Mouse (Mus musculus) hindbrain, embryonic 15.5 days (tissue): ENCODE measurements around the gene Chaf1a. TPM values are rescaled to one million over a fixed set of nuclear protein-coding genes. Genes with fewer than 3 reads are reported as not detected.

Experiments used
- ATAC-seq: fragments of 200-750 bp; cut with Nextera tagmentation; 2 replicates; pipeline ENCODE4 v1.8.0; 2017; ENCODE audit warnings: low read depth, moderate number of reproducible peaks, moderate TSS enrichment; ENCODE audit not compliant: low FRiP score
- H3K27ac ChIP-seq: fragments of 300-500 bp; sonication (generic); replicated peaks from 2 replicates; pipeline ENCODE4 v1.5.1; 2015; ENCODE audit warnings: mild to moderate bottlenecking, inconsistent platforms
- H3K27me3 ChIP-seq: fragments of 300-500 bp; sonication (generic); 2 replicates; pipeline ENCODE4 v1.6.1; 2015; ENCODE audit warnings: control low read depth, inconsistent platforms
- H3K36me3 ChIP-seq: fragments of 300-500 bp; sonication (generic); 2 replicates; pipeline ENCODE4 v1.6.1; 2015; ENCODE audit warnings: control low read depth, inconsistent platforms
- H3K4me1 ChIP-seq: fragments of 300-500 bp; sonication (generic); replicated peaks from 2 replicates; pipeline ENCODE4 v1.6.1; 2015; ENCODE audit warnings: control low read depth, inconsistent platforms
- H3K4me2 ChIP-seq: fragments of 300-500 bp; sonication (generic); 2 replicates; pipeline ENCODE4 v1.6.1; 2015; ENCODE audit warnings: moderate library complexity, mild to moderate bottlenecking, inconsistent platforms
- H3K4me3 ChIP-seq: fragments of 300-500 bp; sonication (generic); 2 replicates; pipeline ENCODE4 v1.5.1; 2015; ENCODE audit warnings: mild to moderate bottlenecking, inconsistent platforms
- H3K9ac ChIP-seq: fragments of 300-500 bp; sonication (generic); 2 replicates; pipeline ENCODE4 v1.6.1; 2015; ENCODE audit warnings: inconsistent platforms
- H3K9me3 ChIP-seq: fragments of 300-500 bp; sonication (generic); 2 replicates; pipeline ENCODE4 v1.6.1; 2016; ENCODE audit warnings: control low read depth, inconsistent platforms
- WGBS: fragments of 180-500 bp; shearing (Covaris S2); methylation state at CpG from one replicate; pipeline ENCODE4 v1.1.7; 2015; 5-methylcytosine and 5-hydroxymethylcytosine counted together
- polyA plus RNA-seq: library from polyadenylated mRNA; unstranded; fragments of >200 nt; fragmentation: Nextera tagmentation; extraction: Ambion mirVana; gene quantifications from 2 replicates; pipeline ENCODE4 v1.2.1, GENCODE M21; 2015

Chaf1a gene
- polyA plus RNA-seq, 1 experiment from 2014 or later: 7.6 TPM

DNA sequence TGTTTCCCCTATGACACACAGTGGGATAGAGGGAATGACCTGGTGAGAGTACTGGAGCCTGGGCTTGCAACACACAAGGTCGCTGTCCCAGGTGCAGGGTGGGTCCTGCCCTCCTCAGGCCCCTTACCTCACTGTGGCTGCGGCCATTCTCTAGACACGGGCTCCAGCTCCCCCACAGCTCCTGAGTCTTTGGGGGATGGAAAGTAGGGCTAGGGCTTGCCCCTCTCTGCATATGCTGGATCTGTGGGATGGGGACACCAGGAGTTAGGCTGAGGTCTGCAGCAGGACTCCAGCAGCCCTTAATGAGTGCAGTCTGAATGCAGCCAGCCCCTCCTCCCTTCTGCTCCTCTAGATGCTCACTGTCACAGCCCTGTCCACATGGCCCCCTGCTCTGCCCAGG lies 72.5 kb downstream of the Chaf1a start:
- WGBS: 84% methylated on average over 3 of the region's 3 CpGs

GRCm38 (mm10) chr17:56116193-56116592 lies 76.0 kb downstream of the Chaf1a start:
- no peaks in the 10 kb centered on the region for H3K9me3 ChIP-seq
- H3K27ac ChIP-seq: no peak overlapping the region
- no peak overlapping the region for H3K4me2 ChIP-seq
- ATAC-seq: no peak
- WGBS: 76% methylated on average over 10 of the region's 10 CpGs
- no peaks in the 10 kb centered on the region for H3K36me3 ChIP-seq
- H3K4me3 ChIP-seq: no peak overlapping the region
- no peak overlapping the region for H3K9ac ChIP-seq
- H3K4me1 ChIP-seq: peaks cover 19% of the 10 kb centered on the region
- H3K27me3 ChIP-seq: peaks cover 38% of the 10 kb centered on the region

More for the DNA sequence above, 72.5 kb downstream of the Chaf1a start:
- Histone ChIP-seq H3K4me1 (peaks cover 7% of the 10 kb centered on the region), H3K9me3 (no peaks in the 10 kb centered on the region), H3K36me3 (no peaks in the 10 kb centered on the region), H3K9ac (no peak overlapping the region), H3K27me3 (peaks cover 8% of the 10 kb centered on the region; the same call in 1 of the 2 replicates), H3K27ac (no peak overlapping the region), H3K4me2 (no peak overlapping the region), H3K4me3 (no peak overlapping the region)
- ATAC-seq: no peak

- Histone ChIP-seq H3K9ac (0 out of 2 replicates have a peak within 1 kb of the TSS, but pooled peaks have one; percentile 26), H3K4me1 (peaks cover 19% of the 10 kb centered on the region), H3K27ac (no peak within 1 kb of the TSS), H3K4me3 (peak within 1 kb of the TSS; percentile 35), H3K27me3 (peaks cover 49% of the 10 kb centered on the region), H3K36me3 (no peaks in the 10 kb centered on the region), H3K4me2 (peak within 1 kb of the TSS; percentile 68), H3K9me3 (0 out of 2 replicates have a peak, but pooled peaks cover 3% of the 10 kb centered on the region)
- ATAC-seq: peak; percentile 66
- WGBS: 3% methylated on average over 27 of the region's 27 CpGs
Measured at GRCm38 (mm10) chr17:56117251-56117710, 77.0 kb downstream of the Chaf1a start, which contains the start of gene Plin5. Gene Plin5, minus strand, starts transcription at chr17:56117596.

DNA sequence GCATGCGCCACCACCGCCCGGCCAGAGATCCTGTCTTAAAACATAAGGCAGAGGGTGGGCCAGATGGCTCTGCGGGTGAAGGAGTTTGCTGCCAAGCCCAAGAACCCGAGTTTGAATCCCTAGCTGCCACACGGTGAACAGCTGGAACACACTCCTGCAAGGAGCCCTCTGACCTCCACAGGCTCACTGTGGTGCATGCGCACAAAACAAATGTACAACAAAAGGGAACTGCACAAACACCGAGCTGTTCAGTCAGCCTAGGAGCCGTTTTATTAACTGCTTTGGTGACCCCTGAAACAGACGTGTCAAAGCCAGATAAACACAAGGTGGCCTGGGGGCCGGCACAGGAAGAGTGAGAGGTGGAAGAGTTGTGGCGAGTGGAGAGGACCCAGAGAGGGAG lies 79.2 kb downstream of the Chaf1a start:
- Histone ChIP-seq H3K4me2 (no peak overlapping the region), H3K9ac (no peak overlapping the region)
- 43% methylated on average over 12 of the region's 12 CpGs for WGBS

GRCm38 (mm10) chr17:56119981-56120880 lies 80.0 kb downstream of the Chaf1a start:
- peaks cover 19% of the 10 kb centered on the region for H3K36me3 ChIP-seq
- WGBS: 8% methylated on average over 66 of the region's 66 CpGs
- peak overlapping the region; percentile 18; the same call in 1 of the 2 replicates for H3K4me2 ChIP-seq
- peaks cover 73% of the 10 kb centered on the region for H3K27me3 ChIP-seq
- H3K4me3 ChIP-seq: no peak overlapping the region
- H3K27ac ChIP-seq: no peak overlapping the region
- H3K4me1 ChIP-seq: peaks cover 19% of the 10 kb centered on the region
- ATAC-seq: no peak
- H3K9ac ChIP-seq: no peak overlapping the region
- peaks cover 10% of the 10 kb centered on the region; the same call in 1 of the 2 replicates for H3K9me3 ChIP-seq

More for the DNA sequence above, 79.2 kb downstream of the Chaf1a start:
- Histone ChIP-seq H3K27me3 (peaks cover 67% of the 10 kb centered on the region), H3K4me1 (peaks cover 19% of the 10 kb centered on the region), H3K27ac (no peak overlapping the region), H3K36me3 (peaks cover 16% of the 10 kb centered on the region; the same call in 1 of the 2 replicates), H3K4me3 (no peak overlapping the region), H3K9me3 (peaks cover 10% of the 10 kb centered on the region; the same call in 1 of the 2 replicates)
- ATAC-seq: no peak

- H3K4me2 ChIP-seq: no peak within 1 kb of the TSS
Measured at GRCm38 (mm10) chr17:56121826-56122225, 81.6 kb downstream of the Chaf1a start, which contains the start of gene Lrg1. Gene Lrg1, minus strand, starts transcription at chr17:56122001.

More at GRCm38 (mm10) chr17:56121826-56122225, 81.6 kb downstream of the Chaf1a start, which contains the start of gene Lrg1:
- H3K4me3 ChIP-seq: no peak within 1 kb of the TSS
- peaks cover 10% of the 10 kb centered on the region; the same call in 1 of the 2 replicates for H3K9me3 ChIP-seq
- H3K9ac ChIP-seq: no peak within 1 kb of the TSS
- H3K27ac ChIP-seq: no peak within 1 kb of the TSS
- peaks cover 69% of the 10 kb centered on the region for H3K27me3 ChIP-seq
- ATAC-seq: no peak
- H3K4me1 ChIP-seq: peaks cover 19% of the 10 kb centered on the region
- 67% methylated on average over 2 of the region's 2 CpGs for whole genome bisulfite sequencing
- peaks cover 33% of the 10 kb centered on the region for H3K36me3 ChIP-seq

Other genes with a start within 250 kb of the Chaf1a start
- 11.2 and 11.7 TPM in 2 replicates for gene Zfp119a, start 161.5 kb upstream of the Chaf1a start, polyA plus RNA-seq
- 14.4 and 15.4 TPM in 2 replicates for gene Zfp959, start 148.3 kb upstream of the Chaf1a start, polyA plus RNA-seq
- 7.5 and 8.3 TPM in 2 replicates for gene Zfp119b, start 90.9 kb upstream of the Chaf1a start, polyA plus RNA-seq
- 5.9 and 6.4 TPM in 2 replicates for gene Ebi3, start 87.8 kb upstream of the Chaf1a start, polyA plus RNA-seq
- gene Yju2, start 81.3 kb upstream of the Chaf1a start, polyA plus RNA-seq: 22.7 and 22.9 TPM in 2 replicates
- gene Shd, start 70.0 kb upstream of the Chaf1a start, polyA plus RNA-seq: 174 and 179 TPM in 2 replicates
- 193 and 215 TPM in 2 replicates for gene Fsd1, start 53.9 kb upstream of the Chaf1a start, polyA plus RNA-seq
- 6.2 and 6.5 TPM in 2 replicates for gene Stap2, start 34.9 kb upstream of the Chaf1a start, polyA plus RNA-seq
- 145 and 149 TPM in 2 replicates for gene Mpnd, start 34.7 kb upstream of the Chaf1a start, polyA plus RNA-seq
- gene Sh3gl1, start 3.8 kb upstream of the Chaf1a start, polyA plus RNA-seq: 108 and 111 TPM in 2 replicates
- 76.1 and 77.1 TPM in 2 replicates for gene Ubxn6, start 34.6 kb downstream of the Chaf1a start, polyA plus RNA-seq
- 141 and 145 TPM in 2 replicates for gene Hdgfl2, start 39.2 kb downstream of the Chaf1a start, polyA plus RNA-seq
- 0.08 and 0.21 TPM in 2 replicates for gene Plin4, start 69.4 kb downstream of the Chaf1a start, polyA plus RNA-seq
- 1.7 and 2.5 TPM in 2 replicates for gene Plin5, start 77.2 kb downstream of the Chaf1a start, polyA plus RNA-seq
- gene Lrg1, start 81.6 kb downstream of the Chaf1a start, polyA plus RNA-seq: 0.33 and 0.62 TPM in 2 replicates
- gene Sema6b, start 99.9 kb downstream of the Chaf1a start, polyA plus RNA-seq: 17.4 and 19.2 TPM in 2 replicates
- gene Tnfaip8l1, start 122.0 kb downstream of the Chaf1a start, polyA plus RNA-seq: 9.5 and 10.7 TPM in 2 replicates
- 76.2 and 78.6 TPM in 2 replicates for gene Mydgf, start 143.5 kb downstream of the Chaf1a start, polyA plus RNA-seq
- gene Dpp9, start 178.5 kb downstream of the Chaf1a start, polyA plus RNA-seq: 25.6 and 28.8 TPM in 2 replicates
- gene Fem1a, start 216.4 kb downstream of the Chaf1a start, polyA plus RNA-seq: 18.2 and 18.8 TPM in 2 replicates
- gene Ticam1, start 236.3 kb downstream of the Chaf1a start, polyA plus RNA-seq: 1.3 and 1.8 TPM in 2 replicates